Mouse (Mus musculus): ENCODE results near the gene Dpy19l2.

GRCm38 (mm10) chr9:24538159-24538558 is 157.9 kb downstream of the Dpy19l2 start:
- TF ChIP-seq POLR2A (IDR thresholded peaks at IDR 0.05; ENCODE audit: low read depth, low read length) (no peak), CTCF (conservative IDR thresholded peaks at IDR 0.05; ENCODE audit: insufficient read depth, insufficient read length, low read depth, low read length) (no peak)

All from kidney, adult 2 months (tissue).